Mouse (Mus musculus): ENCODE data around the gene Dcaf10.
"Not testable (repeated sequence)": the region's sequence is repeated elsewhere in the genome, so short reads cannot be mapped to it uniquely, and the experiment has no call there.

The Dcaf10 gene

GRCm38 (mm10) chr4:45341669-45342249 is at the start of gene Dcaf10:
Gene Dcaf10, plus strand, starts transcription at chr4:45342101.
- peak; percentile 90 for DNase-seq (ENCODE audit: low read depth, low spot score)

DNA sequence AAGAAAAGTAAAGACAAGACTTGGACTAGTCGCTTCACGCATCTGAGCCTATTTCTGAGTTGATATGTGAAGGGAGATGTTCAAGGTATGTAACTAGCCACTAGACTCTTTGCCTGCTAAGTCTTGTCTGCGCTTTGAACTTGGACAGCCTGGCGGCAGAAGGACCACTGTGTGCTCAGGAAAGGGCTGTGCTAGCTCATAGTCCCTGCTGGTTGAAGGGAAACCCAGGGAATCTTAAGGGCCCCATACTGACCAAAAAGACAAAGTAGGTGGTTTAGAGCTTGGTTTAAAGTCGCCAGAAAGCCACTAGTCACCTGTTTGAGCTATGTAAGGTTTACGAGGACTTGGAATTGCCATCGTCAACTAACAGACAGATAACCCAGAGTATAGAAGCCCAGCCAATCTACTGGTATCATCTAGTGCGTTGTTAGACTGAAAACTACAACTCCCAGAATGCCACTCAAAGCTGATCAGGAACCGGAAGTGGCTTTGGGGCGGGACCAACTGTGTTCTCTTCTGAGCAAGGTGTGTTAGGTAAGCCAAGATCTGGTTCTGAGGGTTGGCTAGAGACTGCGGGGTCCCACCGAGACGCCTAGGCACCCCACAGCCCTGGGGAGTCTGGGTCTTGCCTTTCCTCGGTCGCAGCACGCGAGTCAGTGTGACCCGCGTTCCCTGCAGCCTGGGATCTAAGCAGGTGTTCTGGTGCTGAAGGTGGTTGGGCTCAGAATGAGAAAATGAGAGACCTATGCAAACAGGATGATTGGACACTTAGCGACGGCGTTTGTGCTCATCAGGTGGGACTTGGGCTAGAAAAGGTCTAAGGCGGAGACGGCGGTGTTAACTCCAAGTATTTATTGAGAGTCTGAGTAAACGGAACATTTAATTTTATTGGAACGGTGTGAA is 45.0 kb upstream of the Dcaf10 start, which contains the start of gene Trmt10b:
TSS of gene Trmt10b (plus strand) at position 466 of the 903 bp plus-strand sequence.
- peak; percentile 66 for DNase-seq (ENCODE audit: low read depth, low spot score)

GRCm38 (mm10) chr4:45305536-45305935 is 36.4 kb upstream of the Dcaf10 start:
- DNase-seq (ENCODE audit: low read depth, low spot score): no peak

GRCm38 (mm10) chr4:45308046-45308445 is 33.9 kb upstream of the Dcaf10 start:
- peak; percentile 11 for DNase-seq (ENCODE audit: low read depth, low spot score)

GRCm38 (mm10) chr4:45308606-45309005 is 33.3 kb upstream of the Dcaf10 start:
- no peak for DNase-seq (ENCODE audit: low read depth, low spot score)

GRCm38 (mm10) chr4:45311056-45311455 is 30.8 kb upstream of the Dcaf10 start:
- no peak for DNase-seq (ENCODE audit: low read depth, low spot score)

DNA sequence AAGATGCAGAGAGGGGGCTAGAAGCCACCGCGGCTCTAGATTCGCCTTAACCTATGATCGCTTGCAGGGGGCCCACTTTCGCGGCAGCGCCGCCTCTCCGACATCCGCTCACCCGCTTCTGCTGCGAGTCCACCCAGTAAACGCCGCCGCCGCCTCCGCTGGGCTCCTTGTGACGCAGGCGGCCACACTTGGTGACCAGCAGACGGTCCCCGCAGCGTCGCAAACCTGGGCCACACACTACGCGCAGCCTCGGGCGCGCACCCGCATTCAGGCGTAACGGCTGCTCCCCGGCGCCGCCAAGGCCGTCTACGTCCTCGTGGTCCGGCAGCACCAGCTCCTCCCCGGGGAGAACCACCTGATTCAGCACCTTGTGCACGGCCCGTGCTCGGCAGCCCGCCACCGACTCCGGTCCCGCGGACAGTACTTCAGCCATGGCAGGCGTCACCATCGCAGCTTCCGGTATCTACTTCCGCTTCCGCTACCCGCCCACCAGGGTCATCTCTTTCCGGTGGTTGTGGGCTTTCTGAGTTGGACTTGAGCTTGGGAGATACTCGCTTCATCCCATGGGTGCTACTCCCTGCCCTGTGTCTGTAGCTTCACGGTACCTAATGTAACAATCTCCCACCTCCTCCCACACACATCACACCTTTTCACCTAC is 21.6 kb upstream of the Dcaf10 start:
- peak; percentile 74 for DNase-seq (ENCODE audit: low read depth, low spot score)

- no peak for DNase-seq (ENCODE audit: low read depth, low spot score)
These were observed 10.8 kb upstream of the Dcaf10 start for GRCm38 (mm10) chr4:45331139-45331538.

- DNase-seq (ENCODE audit: low read depth, low spot score): no peak
These were observed 9.4 kb upstream of the Dcaf10 start for GRCm38 (mm10) chr4:45332466-45332865.

DNA sequence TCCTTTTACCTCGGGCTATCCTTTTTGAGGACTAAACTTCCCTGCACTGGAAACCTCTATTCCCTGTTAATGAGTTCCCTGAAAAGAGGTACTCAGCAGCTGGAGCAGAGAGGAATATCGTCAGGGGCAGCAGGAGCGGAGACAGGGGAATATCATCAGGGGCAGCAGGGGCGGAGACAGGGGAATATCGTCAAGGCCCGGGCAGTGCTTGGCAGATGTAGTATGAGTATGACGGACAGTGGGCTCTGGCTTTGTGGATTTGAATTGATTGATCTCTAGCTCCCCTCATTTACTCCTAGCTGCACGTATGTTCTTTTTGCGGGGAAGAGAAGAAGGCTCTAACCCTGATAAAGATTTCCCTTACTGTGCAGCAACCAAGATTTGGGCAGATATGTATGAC is 675 bp upstream of the Dcaf10 start:
- no peak for DNase-seq (ENCODE audit: low read depth, low spot score)

DNA sequence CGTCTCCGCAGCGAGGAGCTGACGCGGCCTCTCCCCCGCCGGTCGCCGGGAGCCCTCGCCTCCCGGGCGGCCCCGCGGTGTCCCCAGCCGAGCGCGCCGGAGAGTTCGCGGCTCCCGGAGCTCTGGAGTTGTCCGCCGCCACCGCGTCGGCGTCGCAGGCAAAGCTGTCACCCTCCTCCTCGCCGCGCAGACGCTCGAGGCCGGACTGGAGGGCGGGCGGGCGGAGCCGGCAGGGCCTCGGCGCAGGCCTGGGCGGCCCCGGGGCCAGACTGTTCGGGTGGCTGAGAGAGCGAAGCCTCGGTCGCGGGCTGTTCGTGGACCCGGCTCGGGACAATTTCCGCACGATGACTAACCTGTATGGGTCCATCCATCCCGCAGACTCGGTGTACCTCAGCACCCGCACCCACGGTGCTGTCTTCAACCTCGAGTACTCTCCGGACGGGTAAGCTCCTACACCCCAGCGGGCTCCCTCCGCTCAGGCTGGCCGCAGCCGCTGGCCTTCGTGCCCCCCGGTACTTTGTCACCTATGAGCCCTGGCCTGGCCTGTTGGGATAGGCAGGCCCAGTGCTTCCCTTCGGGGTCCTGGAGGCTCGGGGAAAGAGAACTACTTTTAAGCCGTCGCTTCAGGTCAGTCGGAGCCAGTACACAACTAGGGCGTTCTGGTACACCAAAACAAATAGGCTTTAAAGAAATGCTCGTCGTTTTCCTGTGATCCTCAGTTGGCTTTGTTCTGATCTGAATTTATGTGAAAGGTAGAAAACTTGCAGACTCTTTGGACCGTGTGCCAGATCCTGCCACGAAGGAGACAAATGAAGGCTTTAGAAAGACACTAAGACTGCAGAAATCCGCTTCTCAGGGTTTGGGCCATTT is 620 bp downstream of the Dcaf10 start, which contains the start of gene Exosc3:
TSS of gene Exosc3 (minus strand) at position 447 of the 870 bp plus-strand sequence.
- peak; percentile 30 for DNase-seq (ENCODE audit: low read depth, low spot score)

GRCm38 (mm10) chr4:45356653-45357052 is 14.8 kb downstream of the Dcaf10 start:
- no peak for DNase-seq (ENCODE audit: low read depth, low spot score)

- DNase-seq (ENCODE audit: low read depth, low spot score): no peak
These were observed 29.4 kb downstream of the Dcaf10 start for GRCm38 (mm10) chr4:45371261-45371660.

- no peak for DNase-seq (ENCODE audit: low read depth, low spot score)
These were observed 33.0 kb downstream of the Dcaf10 start for GRCm38 (mm10) chr4:45374879-45375278.

GRCm38 (mm10) chr4:45376573-45376972 is 34.7 kb downstream of the Dcaf10 start:
- DNase-seq (ENCODE audit: low read depth, low spot score): no peak

DNA sequence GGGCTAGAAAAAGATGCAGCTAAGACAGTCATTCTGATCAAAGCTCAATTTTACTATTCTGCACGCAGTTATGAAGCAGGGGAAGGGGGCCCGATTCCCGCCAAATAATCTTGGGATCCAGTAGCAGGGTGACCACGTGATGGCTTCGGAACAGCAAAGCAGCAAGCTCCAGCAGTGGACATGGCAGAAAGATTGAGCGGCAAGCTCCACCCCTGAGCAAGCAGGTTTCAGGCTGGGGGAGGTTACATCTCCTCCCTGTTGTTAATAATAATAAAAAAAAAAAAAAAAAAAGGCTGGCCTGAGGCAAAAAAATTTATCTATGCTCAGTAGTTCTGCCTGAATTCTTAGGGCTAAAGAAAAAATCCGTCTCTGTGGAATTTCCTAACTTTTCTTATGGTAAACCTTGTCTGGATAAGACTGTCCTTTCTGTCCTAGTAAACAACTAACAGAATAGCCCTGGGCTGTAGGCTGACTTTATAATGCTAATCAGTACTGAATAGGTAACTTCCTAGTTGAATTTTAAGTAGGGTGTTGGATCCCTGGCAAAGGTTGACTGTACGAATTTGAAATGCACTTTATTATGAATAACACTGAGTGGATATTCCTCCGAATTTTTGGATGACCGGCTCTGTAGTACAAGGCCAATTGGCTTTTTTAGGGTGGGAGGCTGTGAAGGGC is 39.1 kb downstream of the Dcaf10 start:
- DNase-seq (ENCODE audit: low read depth, low spot score): not testable (repeated sequence)

DNA sequence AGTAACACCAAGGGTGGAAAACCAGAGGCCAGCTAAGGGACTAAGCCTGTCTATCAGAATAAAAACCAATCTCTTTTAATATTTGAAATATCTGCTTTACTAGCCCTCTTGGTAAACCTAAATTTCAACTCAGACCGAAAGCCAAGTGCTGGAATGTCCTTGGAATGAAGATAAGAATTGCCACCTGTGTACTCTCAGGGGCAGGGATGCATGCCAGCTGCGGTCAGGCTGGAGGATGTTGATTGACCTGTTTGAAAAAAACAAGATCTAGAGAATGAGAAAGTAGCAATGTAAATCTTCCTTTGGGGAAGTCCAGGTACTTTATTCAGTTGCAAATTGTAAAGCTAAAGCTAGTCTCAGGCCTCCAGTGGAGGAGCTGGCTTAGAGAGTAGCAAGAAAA is 40.2 kb downstream of the Dcaf10 start:
- DNase-seq (ENCODE audit: low read depth, low spot score): not testable (repeated sequence)

- not testable (repeated sequence) for DNase-seq (ENCODE audit: low read depth, low spot score)
These were observed 45.4 kb downstream of the Dcaf10 start for GRCm38 (mm10) chr4:45387296-45387695.

DNA sequence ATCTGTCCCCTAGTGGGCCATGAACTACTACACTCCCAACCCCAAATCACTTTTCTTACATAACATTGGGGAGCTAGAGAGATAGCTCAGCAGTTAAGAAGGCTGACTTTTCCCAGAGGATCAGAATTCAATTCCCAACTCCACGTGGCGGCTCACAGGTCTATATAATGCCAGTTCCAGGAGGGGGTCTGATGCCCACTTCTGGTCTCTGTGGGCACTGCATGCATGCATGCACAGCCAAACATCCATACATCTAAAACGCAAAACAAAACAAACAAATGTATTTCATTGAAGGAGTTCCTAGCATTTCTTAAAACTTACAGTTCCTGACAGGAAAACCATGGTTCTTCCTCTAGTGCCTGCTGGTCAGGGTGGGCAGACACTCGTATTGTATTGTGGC is 50.2 kb downstream of the Dcaf10 start:
- no peak for DNase-seq (ENCODE audit: low read depth, low spot score)

DNA sequence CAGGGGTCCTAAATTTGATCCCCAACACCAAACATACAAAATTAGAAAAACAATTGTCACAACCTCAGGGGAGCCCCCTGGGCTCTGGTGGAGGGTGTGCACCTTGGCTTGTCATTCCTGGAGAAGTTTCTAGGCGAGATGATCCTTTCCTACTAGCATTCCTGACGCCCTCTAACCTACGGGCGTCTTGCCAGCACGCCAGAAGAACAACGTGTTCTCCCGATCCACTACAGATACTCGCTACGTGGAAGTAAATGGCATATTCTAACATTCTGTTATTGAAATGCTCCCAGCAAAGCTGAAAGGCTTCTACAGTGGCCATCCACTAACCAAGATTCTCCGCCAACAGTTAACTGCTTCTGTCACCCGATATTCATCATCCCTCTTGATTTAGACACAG is 50.7 kb downstream of the Dcaf10 start:
- DNase-seq (ENCODE audit: low read depth, low spot score): no peak

- DNase-seq (ENCODE audit: low read depth, low spot score): no peak
These were observed 51.1 kb downstream of the Dcaf10 start for GRCm38 (mm10) chr4:45392994-45393393.
